ENCODE assay signal across 25 mouse cellular contexts in the genomic region with DNA sequence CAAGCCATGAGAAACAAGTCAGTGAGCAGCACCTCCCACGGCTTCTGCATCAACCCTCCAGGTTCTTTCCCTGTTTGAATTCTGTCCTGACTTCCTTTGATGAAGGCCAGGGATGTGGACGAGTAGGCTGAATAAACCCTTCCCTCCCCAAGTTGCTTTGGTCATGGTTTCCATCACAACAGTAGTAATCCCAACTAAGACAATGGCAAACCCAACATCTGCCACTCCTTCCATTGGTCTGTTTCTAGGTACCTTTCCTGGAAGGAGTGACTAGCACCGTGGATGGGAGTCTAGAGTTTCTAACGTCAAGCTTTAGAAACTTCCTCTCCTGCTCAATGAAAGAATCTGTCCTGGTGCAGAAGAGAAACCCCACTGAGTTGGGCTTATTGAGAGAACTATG.
"Had no signal": no experiment of that assay in that cellular context is flagged by ENCODE, and none has a peak within 500 bp of the region (broad histone marks: within the 10 kb centered on the region; RNA-seq: fewer than 3 reads in every experiment).

No protein-coding gene starts in this region.

- DNase-seq: gastrocnemius, adult 2 months; gastrocnemius, postnatal 10 days; gastrocnemius, postnatal 25 days; heart, adult 2 months; heart, postnatal 14 days; heart, postnatal 36 days; kidney, adult 11 months; kidney, adult 2 months; kidney, adult 9 months; kidney, postnatal 14 days; kidney, postnatal 36 days; layer of hippocampus, adult 9-11 months; layer of hippocampus, postnatal 36 days; left cerebral cortex, postnatal 4 days had no signal

- H3K27ac ChIP-seq: gastrocnemius, adult 2 months; heart, adult 2 months; heart, embryonic 13.5 days; heart, embryonic 15.5 days; hindbrain, embryonic 13.5 days; hindbrain, embryonic 15.5 days; hindbrain, postnatal 0 days; kidney, embryonic 15.5 days; kidney, postnatal 0 days; limb, embryonic 13.5 days; limb, embryonic 15.5 days; liver, embryonic 12.5 days; liver, embryonic 14.5 days had no signal

- H3K9ac ChIP-seq: heart, embryonic 13.5 days; heart, embryonic 15.5 days; hindbrain, embryonic 13.5 days; hindbrain, embryonic 15.5 days; kidney, embryonic 15.5 days; limb, embryonic 13.5 days; limb, embryonic 15.5 days; liver, embryonic 12.5 days; liver, embryonic 14.5 days had no signal

- H3K36me3 ChIP-seq: heart, embryonic 13.5 days; heart, embryonic 15.5 days; hindbrain, embryonic 13.5 days; hindbrain, embryonic 15.5 days; kidney, embryonic 15.5 days; limb, embryonic 13.5 days; limb, embryonic 15.5 days; liver, embryonic 12.5 days had no signal

- H3K27me3 ChIP-seq: heart, embryonic 13.5 days; heart, embryonic 15.5 days; hindbrain, embryonic 13.5 days; hindbrain, embryonic 15.5 days; kidney, embryonic 15.5 days; limb, embryonic 13.5 days; limb, embryonic 15.5 days; liver, embryonic 12.5 days had no signal

- H3K4me3 ChIP-seq: gastrocnemius, adult 2 months; heart, adult 2 months; heart, embryonic 13.5 days; heart, embryonic 15.5 days; hindbrain, embryonic 13.5 days; hindbrain, embryonic 15.5 days; kidney, embryonic 15.5 days; limb, embryonic 13.5 days; limb, embryonic 15.5 days; liver, embryonic 12.5 days had no signal

- H3K9me3 ChIP-seq: heart, embryonic 15.5 days; hindbrain, embryonic 13.5 days; hindbrain, embryonic 15.5 days; kidney, embryonic 15.5 days; limb, embryonic 13.5 days; limb, embryonic 15.5 days; liver, embryonic 12.5 days had no signal

- H3K4me1 ChIP-seq: heart, embryonic 13.5 days; heart, embryonic 15.5 days; hindbrain, embryonic 13.5 days; hindbrain, embryonic 15.5 days; kidney, embryonic 15.5 days; limb, embryonic 13.5 days; limb, embryonic 15.5 days; liver, embryonic 12.5 days had no signal
